8 mouse cellular contexts compared by ENCODE assay signal in the genomic region with DNA sequence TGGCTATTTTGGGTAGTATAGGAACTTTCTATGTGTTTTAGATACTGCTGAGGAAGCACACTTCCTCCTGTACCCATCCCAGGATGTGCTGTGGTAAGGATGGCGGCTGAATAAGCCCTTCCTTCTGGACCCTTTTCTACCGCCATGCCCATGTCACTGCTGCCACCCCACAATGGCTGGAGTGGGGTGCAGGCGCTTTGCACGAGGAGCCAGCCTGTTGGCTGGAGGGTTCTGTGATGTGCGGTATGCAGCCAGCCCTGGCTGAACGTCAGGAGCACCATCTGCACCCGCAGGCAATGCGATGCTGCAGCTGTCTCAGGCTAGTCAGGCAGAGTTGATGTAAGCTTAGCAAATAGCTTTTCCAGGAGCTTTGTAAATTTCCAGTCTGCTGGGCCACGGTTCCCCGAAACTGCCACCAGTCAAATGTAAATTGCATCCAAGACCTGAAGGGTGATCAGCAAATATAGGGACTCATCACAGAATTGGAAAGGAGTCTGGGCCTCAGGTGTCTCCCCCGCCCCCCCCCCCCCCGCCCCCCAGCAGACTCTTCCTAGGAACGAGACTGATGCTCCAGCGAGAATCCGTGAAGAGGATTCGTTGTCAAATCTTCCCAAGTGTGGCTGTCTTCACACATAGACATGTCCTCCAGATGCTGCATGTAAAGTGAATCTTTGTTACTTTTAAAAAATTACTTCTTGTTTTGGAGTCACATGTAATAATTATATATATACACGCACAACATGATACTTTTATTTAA.
DNase-seq lines count a peak whose midpoint lies in the region; ATAC-seq lines count a peak whose summit lies in the region.
"Had no signal": no experiment of that assay in that cellular context is flagged by ENCODE, and none has a peak within 500 bp of the region (broad histone marks: within the 10 kb centered on the region; RNA-seq: fewer than 3 reads in every experiment).

No protein-coding gene starts in this region.

- H3K9ac ChIP-seq in forebrain, embryonic 15.5 days (replicated peaks): no peak overlapping the region
- 0 out of 2 replicates have a peak overlapping the region, but pooled peaks have one; percentile 13 for H3K9ac ChIP-seq in hindbrain, embryonic 16.5 days (ENCODE audit: low read depth, low read length)
- H3K9ac ChIP-seq: limb, embryonic 12.5 days had no signal

- 41% methylated on average over 17 of the region's 17 CpGs for WGBS in forebrain, embryonic 15.5 days
- 28% methylated on average over 17 of the region's 17 CpGs for WGBS in hindbrain, embryonic 16.5 days

- peak overlapping the region; percentile 64 for H3K27ac ChIP-seq in forebrain, embryonic 15.5 days (replicated peaks)
- peak overlapping the region; percentile 65 for H3K27ac ChIP-seq in hindbrain, embryonic 16.5 days (ENCODE audit: low read depth, low read length)
- H3K27ac ChIP-seq: limb, embryonic 12.5 days had no signal

- H3K36me3 ChIP-seq in forebrain, embryonic 15.5 days: no peaks in the 10 kb centered on the region
- no peaks in the 10 kb centered on the region for H3K36me3 ChIP-seq in hindbrain, embryonic 16.5 days (ENCODE audit: control insufficient read depth, insufficient read depth, low read length)
- H3K36me3 ChIP-seq: limb, embryonic 12.5 days had no signal

- H3K4me2 ChIP-seq in forebrain, embryonic 15.5 days (replicated peaks): no peak overlapping the region
- H3K4me2 ChIP-seq in hindbrain, embryonic 16.5 days (ENCODE audit: low read length): no peak overlapping the region
- H3K4me2 ChIP-seq: limb, embryonic 12.5 days had no signal

- intact Hi-C loops in gastrocnemius, postnatal 14 days (cut with DNase I; ENCODE audit: low total_unique reads): no loop called here

- ATAC-seq in forebrain, embryonic 15.5 days (replicated peaks): peak; percentile 93
- ATAC-seq in hindbrain, embryonic 16.5 days: peak; percentile 91

- no peaks in the 10 kb centered on the region for H3K27me3 ChIP-seq in forebrain, embryonic 15.5 days
- H3K27me3 ChIP-seq in hindbrain, embryonic 16.5 days (replicated peaks; ENCODE audit: control insufficient read depth, insufficient read depth, low read length): no peaks in the 10 kb centered on the region
- H3K27me3 ChIP-seq: limb, embryonic 12.5 days had no signal

- H3K9me3 ChIP-seq in forebrain, embryonic 15.5 days: no peaks in the 10 kb centered on the region
- no peaks in the 10 kb centered on the region for H3K9me3 ChIP-seq in hindbrain, embryonic 16.5 days (ENCODE audit: control insufficient read depth, low read length)
- H3K9me3 ChIP-seq: limb, embryonic 12.5 days had no signal

- DNase-seq in mesoderm, embryonic 11.5 days (ENCODE audit: low read depth, low spot score): peak; percentile 30
- DNase-seq in right cerebral cortex, postnatal 4 days: peak; percentile 49
- DNase-seq in kidney, postnatal 25 days: no peak
- no peak for DNase-seq in gastrocnemius, postnatal 4 days (ENCODE audit: low spot score in 2 of 2)
- no peak for DNase-seq in gastrocnemius, postnatal 14 days

- no peak overlapping the region for H3K4me3 ChIP-seq in forebrain, embryonic 15.5 days
- H3K4me3 ChIP-seq in hindbrain, embryonic 16.5 days (ENCODE audit: low read length): no peak overlapping the region
- H3K4me3 ChIP-seq: limb, embryonic 12.5 days had no signal

- peaks cover 14% of the 10 kb centered on the region for H3K4me1 ChIP-seq in forebrain, embryonic 15.5 days
- peaks cover 3% of the 10 kb centered on the region; the same call in 1 of the 2 replicates for H3K4me1 ChIP-seq in hindbrain, embryonic 16.5 days (ENCODE audit: control insufficient read depth, insufficient read depth, low read depth, low read length)
- H3K4me1 ChIP-seq: limb, embryonic 12.5 days had no signal

Comparison
In these comparisons a context has a peak if more than half of its experiments do, and no peak if none do; other contexts are left out.
1. DNase-seq: peak in mesoderm, embryonic 11.5 days (single experiment) and right cerebral cortex, postnatal 4 days (single experiment); none in kidney, postnatal 25 days (0 of 2), gastrocnemius, postnatal 4 days (0 of 2) and gastrocnemius, postnatal 14 days (single experiment).